10 mouse cellular contexts compared by ENCODE assay signal in genomic region chr13:111788882-111789281, GRCm38 (mm10). TPM values are rescaled to one million over a fixed set of nuclear protein-coding genes. Genes with fewer than 3 reads are reported as not detected.
DNase-seq lines count a peak whose midpoint lies in the region; ATAC-seq and TF ChIP-seq lines count a peak whose summit lies in the region.
"Had no signal": no experiment of that assay in that cellular context is flagged by ENCODE, and none has a peak within 500 bp of the region (broad histone marks: within the 10 kb centered on the region; RNA-seq: fewer than 3 reads in every experiment).

No protein-coding gene starts in this region.

- H3K9ac ChIP-seq in heart, embryonic 15.5 days: 0 out of 2 replicates have a peak overlapping the region, but pooled peaks have one; percentile 7
- no peak overlapping the region for H3K9ac ChIP-seq in liver, embryonic 12.5 days
- H3K9ac ChIP-seq in stomach, postnatal 0 days (ENCODE audit: low read length): no peak overlapping the region
- H3K9ac ChIP-seq: embryonic facial prominence, embryonic 12.5 days; limb, embryonic 15.5 days had no signal

- peak overlapping the region; percentile 25 for H3K4me3 ChIP-seq in heart, embryonic 15.5 days
- H3K4me3 ChIP-seq in testis, adult 2 months (ENCODE audit: control insufficient read depth, low read depth, low read length): no peak overlapping the region
- no peak overlapping the region for H3K4me3 ChIP-seq in liver, embryonic 12.5 days
- no peak overlapping the region for H3K4me3 ChIP-seq in stomach, postnatal 0 days (ENCODE audit: low read depth, low read length)
- H3K4me3 ChIP-seq: embryonic facial prominence, embryonic 12.5 days; limb, embryonic 15.5 days had no signal

- H3K36me3 ChIP-seq in heart, embryonic 15.5 days: no peaks in the 10 kb centered on the region
- no peaks in the 10 kb centered on the region for H3K36me3 ChIP-seq in testis, adult 2 months (ENCODE audit: control insufficient read depth, insufficient read depth, low read length)
- peaks cover 17% of the 10 kb centered on the region for H3K36me3 ChIP-seq in liver, embryonic 12.5 days
- no peaks in the 10 kb centered on the region for H3K36me3 ChIP-seq in stomach, postnatal 0 days (ENCODE audit: control insufficient read depth, insufficient read depth, low read length)
- H3K36me3 ChIP-seq: embryonic facial prominence, embryonic 12.5 days; limb, embryonic 15.5 days had no signal

- TF ChIP-seq POLR2A in testis, adult 2 months (IDR thresholded peaks at IDR 0.05; ENCODE audit: control insufficient read depth, low read depth, low read length): no peak

- peak; percentile 45; the same call in 1 of the 2 replicates for ATAC-seq in heart, embryonic 15.5 days (replicated peaks; ENCODE audit: insufficient number of reproducible peaks, insufficient read depth, low FRiP score, low read depth)
- ATAC-seq in liver, embryonic 12.5 days: peak; percentile 38; the same call in 1 of the 2 replicates
- ATAC-seq in stomach, postnatal 0 days (ENCODE audit: low FRiP score, low TSS enrichment): no peak
- ATAC-seq in erythroid progenitor cell, adult 5-6 weeks (replicated peaks; ENCODE audit: low FRiP score, poor library complexity, severe bottlenecking): no peak

- H3K9me3 ChIP-seq in heart, embryonic 15.5 days (replicated peaks): no peaks in the 10 kb centered on the region
- H3K9me3 ChIP-seq in liver, embryonic 12.5 days (replicated peaks): no peaks in the 10 kb centered on the region
- H3K9me3 ChIP-seq in stomach, postnatal 0 days (ENCODE audit: control insufficient read depth, low read length): no peaks in the 10 kb centered on the region
- H3K9me3 ChIP-seq: embryonic facial prominence, embryonic 12.5 days; limb, embryonic 15.5 days had no signal

- TF ChIP-seq EP300 in stomach, postnatal 0 days (optimal IDR thresholded peaks at IDR 0.05): no peak

- 48% methylated on average over 9 of the region's 9 CpGs for WGBS in heart, embryonic 15.5 days
- WGBS in liver, embryonic 12.5 days (ENCODE audit: insufficient replicate concordance): 72% methylated on average over 9 of the region's 9 CpGs
- WGBS in stomach, postnatal 0 days: 46% methylated on average over 9 of the region's 9 CpGs

- H3K27ac ChIP-seq in heart, embryonic 15.5 days: peak overlapping the region; percentile 16
- peak overlapping the region; percentile 61 for H3K27ac ChIP-seq in testis, adult 2 months (ENCODE audit: control insufficient read depth, insufficient read depth, low read depth, low read length)
- H3K27ac ChIP-seq in liver, embryonic 12.5 days: peak overlapping the region; percentile 59; the same call in 1 of the 2 replicates
- peak overlapping the region; percentile 49 for H3K27ac ChIP-seq in stomach, postnatal 0 days (replicated peaks)
- H3K27ac ChIP-seq: embryonic facial prominence, embryonic 12.5 days; limb, embryonic 15.5 days had no signal

- DNase-seq in heart, adult 8-10 months (ENCODE audit: low spot score): no peak
- DNase-seq in testis, postnatal 14 days (ENCODE audit: low spot score): no peak
- peak; percentile 13 for DNase-seq in stomach, postnatal 0 days (ENCODE audit: low spot score)
- no peak for DNase-seq in urinary bladder, postnatal 10 days (ENCODE audit: low spot score)

- TF ChIP-seq CTCF in testis, adult 2 months (IDR thresholded peaks at IDR 0.05; ENCODE audit: control insufficient read depth, insufficient read depth, insufficient replicate concordance, low read depth, low read length): no peak
- no peak for TF ChIP-seq CTCF in stomach, postnatal 0 days (IDR thresholded peaks at IDR 0.05; ENCODE audit: low read depth)

- H3K4me1 ChIP-seq in heart, embryonic 15.5 days (replicated peaks): peaks cover 61% of the 10 kb centered on the region
- H3K4me1 ChIP-seq in testis, adult 2 months (ENCODE audit: control insufficient read depth, insufficient read depth, low read length): peaks cover 11% of the 10 kb centered on the region
- H3K4me1 ChIP-seq in liver, embryonic 12.5 days: peaks cover 57% of the 10 kb centered on the region
- H3K4me1 ChIP-seq in stomach, postnatal 0 days (replicated peaks; ENCODE audit: control insufficient read depth, insufficient read depth): peaks cover 15% of the 10 kb centered on the region

- H3K27me3 ChIP-seq in heart, embryonic 15.5 days: no peaks in the 10 kb centered on the region
- no peaks in the 10 kb centered on the region for H3K27me3 ChIP-seq in testis, adult 2 months (ENCODE audit: control insufficient read depth, insufficient read depth, low read length)
- no peaks in the 10 kb centered on the region for H3K27me3 ChIP-seq in liver, embryonic 12.5 days (replicated peaks)
- no peaks in the 10 kb centered on the region for H3K27me3 ChIP-seq in stomach, postnatal 0 days (ENCODE audit: control insufficient read depth, insufficient read depth, low read length)
- H3K27me3 ChIP-seq: embryonic facial prominence, embryonic 12.5 days; limb, embryonic 15.5 days had no signal

- peak overlapping the region; percentile 54 for H3K4me2 ChIP-seq in heart, embryonic 15.5 days
- H3K4me2 ChIP-seq in liver, embryonic 12.5 days: peak overlapping the region; percentile 19
- H3K4me2 ChIP-seq in stomach, postnatal 0 days (replicated peaks; ENCODE audit: low read depth): peak overlapping the region; percentile 43
- H3K4me2 ChIP-seq: embryonic facial prominence, embryonic 12.5 days; limb, embryonic 15.5 days had no signal

RNA-seq across cellular contexts. Expression of gene Map3k1, which starts 19.9 kb away (rescaled TPM):
- 11.4 and 11.7 TPM in 2 replicates for polyA plus RNA-seq in heart, embryonic 15.5 days (2015; fragmentation: Nextera tagmentation; extraction: Ambion mirVana)
- total RNA-seq in heart, adult 8-10 months (2022): 10 to 100 TPM; 20.9 to 29.5 (median 21.3) TPM
- polyA plus RNA-seq in testis, adult 2 months (2012; rRNA removed): 4.1 and 5.2 TPM in 2 replicates
- polyA plus RNA-seq in liver, embryonic 12.5 days (2016; fragmentation: Nextera tagmentation; extraction: Ambion mirVana): 16.8 and 17.0 TPM in 2 replicates
- 12.9 and 13.3 TPM in 2 replicates for polyA plus RNA-seq in stomach, postnatal 0 days (2015; fragmentation: Nextera tagmentation; extraction: Ambion mirVana)
- 75.0 and 104 TPM in 2 replicates for total RNA-seq in erythroid progenitor cell, adult 5-6 weeks (2015; ENCODE audit: low replicate concordance)
- total RNA-seq in erythroid progenitor cell, adult 5-6 weeks (2017; ENCODE audit: low replicate concordance): 124 and 167 TPM in 2 replicates

Comparison
In these comparisons a context has a peak if more than half of its experiments do, and no peak if none do; other contexts are left out.
1. ATAC-seq: peak in heart, embryonic 15.5 days (single experiment) and liver, embryonic 12.5 days (single experiment); none in stomach, postnatal 0 days (single experiment) and erythroid progenitor cell, adult 5-6 weeks (single experiment).
2. Peak in every context shown above with its lines, with median percentiles within 50 percentile points of each other: H3K27ac ChIP-seq and H3K4me2 ChIP-seq.